21 mouse cellular contexts compared by ENCODE assay signal in genomic region chr10:36952622-36953021, GRCm38 (mm10). TPM values are rescaled to one million over a fixed set of nuclear protein-coding genes. Genes with fewer than 3 reads are reported as not detected.
DNase-seq lines count a peak whose midpoint lies in the region; ATAC-seq lines count a peak whose summit lies in the region.
"Had no signal": no experiment of that assay in that cellular context is flagged by ENCODE, and none has a peak within 500 bp of the region (broad histone marks: within the 10 kb centered on the region; RNA-seq: fewer than 3 reads in every experiment).

No protein-coding gene starts in this region.

- DNase-seq in frontal cortex, adult 2 months (ENCODE audit: extremely low spot score in 1 of 2, low spot score in 1 of 2), result no peak
- peak; percentile 12 for DNase-seq in right cerebral cortex, adult 18-20 months
- no peak for DNase-seq in right cerebral cortex, postnatal 36 days (ENCODE audit: low spot score in 2 of 2)
- DNase-seq in right cerebral cortex, postnatal 25 days, result peak; percentile 7
- no peak for DNase-seq in right cerebral cortex, postnatal 10 days (ENCODE audit: low spot score in 2 of 2)
- peak; percentile 50 for DNase-seq in brain, adult 2 months (ENCODE audit: low read depth, low spot score)
- DNase-seq in kidney, postnatal 10 days, result no peak
- DNase-seq: adrenal gland, adult 2 months; adrenal gland, adult 8-10 months; adrenal gland, postnatal 10 days; adrenal gland, postnatal 14 days; adrenal gland, postnatal 25 days; adrenal gland, postnatal 36 days; B cell, adult 2 months; cerebellum, adult 11 months; cerebellum, adult 11-12 months; cerebellum, adult 18-20 months had no signal

- peak; percentile 59 for ATAC-seq in frontal cortex, adult (ENCODE audit: low TSS enrichment)
- ATAC-seq: activated CD4-positive, CD25-positive, alpha-beta regulatory T cell, adult 4 months; CD4-positive, CD25-positive, alpha-beta regulatory T cell, adult 4 months; Patski had no signal

RNA-seq across cellular contexts. Expression of gene Hdac2, which starts 21.7 kb away (rescaled TPM):
- 118 and 128 TPM in 2 replicates for polyA plus RNA-seq in frontal cortex, adult 2 months (2012; rRNA removed)

Comparison
In these comparisons a context has a peak if more than half of its experiments do, and no peak if none do; other contexts are left out.
1. DNase-seq: peak in right cerebral cortex, adult 18-20 months (single experiment), right cerebral cortex, postnatal 25 days (single experiment) and brain, adult 2 months (single experiment); none in frontal cortex, adult 2 months (0 of 2), right cerebral cortex, postnatal 36 days (0 of 2), right cerebral cortex, postnatal 10 days (0 of 2) and kidney, postnatal 10 days (single experiment).